Mouse (Mus musculus) adrenal gland, postnatal 10 days (tissue): ENCODE results near the gene Mfsd8. TPM values are rescaled to one million over a fixed set of nuclear protein-coding genes. Genes with fewer than 3 reads are reported as not detected.
A peak's percentile ranks its signal among the peaks of the same experiment; 100 is the strongest.
"Not testable (repeated sequence)": the region's sequence is repeated elsewhere in the genome, so short reads cannot be mapped to it uniquely, and the experiment has no call there.

Source experiments
- DNase-seq: peaks from one replicate; pipeline ENCODE4 v3.0.0; 2021; ENCODE audit warnings: mixed read lengths
- long read RNA-seq, 2 experiments: library from polyadenylated mRNA; stranded (forward); transcript quantifications; one replicate each; pipeline ENCODE4 v2.0.0; 2021
- total RNA-seq, 2 experiments: library from RNA; stranded (reverse); gene quantifications; 2 replicates each; pipeline ENCODE4 v1.2.3; 2021

Mfsd8 gene
- 10 to 100 TPM; 18.8 to 25.6 TPM for total RNA-seq
- long read RNA-seq, experiment 1, transcript Mfsd8-201 (12 exons, 3,151 nt) = major isoform, 32 of 38 reads
- long read RNA-seq, experiment 1, partial matches to known transcripts = 0 of 38 reads
- long read RNA-seq, experiment 1, other reads (novel, unspliced or antisense) = 6 of 38 reads
- long read RNA-seq, experiment 2, transcript Mfsd8-201 (12 exons, 3,151 nt) = major isoform, 16 of 17 reads
- long read RNA-seq, experiment 2, partial matches to known transcripts = 0 of 17 reads
- long read RNA-seq, experiment 2, other reads (novel, unspliced or antisense) = 1 of 17 reads

DNA sequence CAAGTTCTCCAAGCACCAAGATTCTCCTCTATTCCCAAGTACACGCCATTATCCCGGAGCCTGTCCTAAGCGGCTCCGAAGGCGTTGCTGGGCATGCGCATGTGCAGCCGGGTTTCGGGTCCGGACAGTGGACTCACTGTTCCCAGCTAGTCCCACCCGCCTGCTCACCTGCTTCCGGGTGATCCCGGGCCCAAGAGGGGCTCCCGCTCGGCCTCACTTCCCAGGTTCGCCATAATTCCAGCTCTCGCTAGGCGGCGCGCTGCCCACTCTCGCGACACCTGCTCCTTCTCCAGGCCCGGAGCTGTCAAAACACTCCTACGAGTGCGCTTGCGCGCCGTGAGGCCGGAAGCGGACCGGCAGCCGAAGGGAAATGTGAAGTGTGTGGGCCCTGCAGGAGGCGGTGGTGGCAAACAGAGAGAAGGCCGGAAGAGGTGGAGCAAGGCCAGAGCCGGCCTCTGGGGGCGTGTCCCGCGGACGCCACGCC, at the start of gene Mfsd8:
TSS of gene Mfsd8 (minus strand) at position 414 of the 484 bp plus-strand sequence.
- DNase-seq = peak; percentile 94

- DNase-seq = peak; percentile 24
Observed at GRCm38 (mm10) chr3:40894336-40894735, 47.6 kb upstream of the Mfsd8 start.

DNA sequence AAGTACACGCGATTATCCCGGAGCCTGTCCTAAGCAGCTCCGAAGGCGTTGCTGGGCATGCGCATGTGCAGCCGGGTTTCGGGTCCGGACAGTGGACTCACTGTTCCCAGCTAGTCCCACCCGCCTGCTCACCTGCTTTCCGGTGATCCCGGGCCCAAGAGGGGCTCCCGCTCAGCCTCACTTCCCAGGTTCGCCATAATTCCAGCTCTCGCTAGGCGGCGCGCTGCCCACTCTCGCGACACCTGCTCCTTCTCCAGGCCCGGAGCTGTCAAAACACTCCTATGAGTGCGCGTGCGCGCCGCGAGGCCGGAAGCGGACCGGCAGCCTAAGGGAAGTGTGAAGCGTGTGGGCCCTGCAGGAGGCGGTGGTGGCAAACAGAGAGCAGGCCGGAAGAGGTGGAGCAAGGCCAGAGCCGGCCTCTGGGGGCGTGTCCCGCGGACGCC, 47.2 kb upstream of the Mfsd8 start:
- peak; percentile 97 for DNase-seq

GRCm38 (mm10) chr3:40853123-40853738, 6.5 kb upstream of the Mfsd8 start:
- DNase-seq = not testable (repeated sequence)

GRCm38 (mm10) chr3:40847936-40848335, 1.2 kb upstream of the Mfsd8 start:
- not testable (repeated sequence) for DNase-seq

DNA sequence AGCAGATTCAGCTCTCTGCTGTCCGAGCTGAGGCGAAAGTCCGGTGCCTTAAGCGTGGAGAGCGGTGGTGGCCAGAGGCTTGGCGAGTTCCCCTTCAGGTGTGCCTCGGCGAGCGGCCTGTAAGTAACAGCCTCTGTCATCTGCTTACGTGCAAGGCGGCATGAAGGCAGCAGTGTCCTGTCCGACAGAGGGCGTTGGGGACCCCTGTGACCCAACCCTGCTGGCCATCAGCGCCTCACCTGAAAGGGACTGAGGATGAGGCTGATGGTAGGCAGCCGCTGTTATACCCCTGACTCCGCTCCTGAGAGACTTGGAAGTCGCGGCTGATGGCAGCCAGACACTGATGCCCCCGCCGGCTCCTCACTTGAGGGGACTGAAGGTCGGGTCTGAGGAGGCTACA, 332 bp upstream of the Mfsd8 start:
- DNase-seq = peak; percentile 57

DNA sequence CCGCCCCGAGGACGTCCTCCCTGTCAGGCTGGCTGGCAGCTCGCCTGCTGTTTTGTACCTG, 101 bp upstream of the Mfsd8 start, which contains the start of gene Abhd18:
TSS of gene Abhd18 (plus strand) at position 14 of the 61 bp plus-strand sequence.
- not testable (repeated sequence) for DNase-seq

DNA sequence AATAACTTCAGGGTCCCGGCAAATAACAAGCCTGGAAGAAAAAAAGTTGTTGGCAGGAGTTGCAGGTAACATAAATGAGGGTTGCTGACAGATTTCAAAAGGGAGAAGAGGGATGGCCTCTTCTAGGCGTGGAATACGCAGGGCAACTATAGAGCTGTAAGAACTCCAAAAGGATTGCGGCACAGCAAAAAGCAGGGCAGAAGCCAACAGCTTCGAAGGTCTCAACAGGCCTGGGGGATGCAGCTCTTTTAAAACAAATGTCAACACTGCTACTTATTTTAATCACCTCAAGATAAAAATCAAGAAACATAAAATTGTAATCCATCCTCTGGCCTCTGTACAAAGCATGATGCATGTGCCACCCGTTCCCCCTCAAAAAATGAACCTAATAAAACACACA, 1.2 kb downstream of the Mfsd8 start:
- peak; percentile 32 for DNase-seq

DNA sequence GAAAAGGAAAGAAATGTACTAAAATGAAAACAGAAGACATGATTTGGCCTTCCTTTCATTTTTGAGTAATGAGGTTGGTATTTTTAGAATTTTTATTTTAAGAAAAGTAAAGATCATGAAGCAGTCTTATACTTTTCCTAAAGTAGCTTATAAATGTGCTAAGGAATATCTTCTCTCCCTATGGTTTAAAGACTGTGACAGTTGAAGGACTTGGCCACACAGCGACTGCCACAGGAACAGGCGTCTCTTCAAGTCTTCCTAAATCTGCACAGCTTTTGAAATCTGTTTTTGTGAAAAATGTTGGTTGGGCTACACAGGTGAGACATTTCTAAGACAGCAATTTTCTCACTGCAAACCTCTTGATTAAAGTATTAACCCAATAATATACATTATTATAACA, 33.4 kb downstream of the Mfsd8 start:
- DNase-seq = no peak

DNA sequence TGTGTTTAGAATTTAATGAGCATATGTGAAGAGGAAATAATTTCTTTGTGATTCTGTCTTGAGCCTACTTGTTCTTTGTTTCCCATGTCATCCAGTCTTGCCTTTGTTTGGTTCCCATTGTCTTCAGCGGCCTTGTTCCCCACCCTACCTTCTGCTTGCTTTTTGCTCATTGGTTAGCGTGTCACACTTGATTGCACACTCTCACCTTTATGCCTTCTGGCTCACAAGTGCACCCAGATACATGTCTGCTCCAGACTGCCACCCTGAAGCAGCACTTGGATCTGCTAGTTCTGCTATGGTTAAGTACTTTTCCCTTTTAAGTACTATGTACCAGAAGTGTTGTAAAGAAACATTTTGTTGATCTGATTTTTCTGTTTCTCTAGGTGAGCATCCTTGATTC, 36.8 kb downstream of the Mfsd8 start:
- DNase-seq = no peak

- no peak for DNase-seq
Observed at GRCm38 (mm10) chr3:40808686-40809085, 38.0 kb downstream of the Mfsd8 start.

GRCm38 (mm10) chr3:40806871-40807270, 39.8 kb downstream of the Mfsd8 start:
- DNase-seq = no peak

GRCm38 (mm10) chr3:40800373-40800823, 46.3 kb downstream of the Mfsd8 start:
- no peak for DNase-seq

GRCm38 (mm10) chr3:40799530-40800372, 46.9 kb downstream of the Mfsd8 start, which contains the start of gene Plk4:
Gene Plk4, plus strand, starts transcription at chr3:40800019.
- DNase-seq = peak; percentile 97

- peak; percentile 68 for DNase-seq
Observed at GRCm38 (mm10) chr3:40798500-40798899, 48.2 kb downstream of the Mfsd8 start.

DNA sequence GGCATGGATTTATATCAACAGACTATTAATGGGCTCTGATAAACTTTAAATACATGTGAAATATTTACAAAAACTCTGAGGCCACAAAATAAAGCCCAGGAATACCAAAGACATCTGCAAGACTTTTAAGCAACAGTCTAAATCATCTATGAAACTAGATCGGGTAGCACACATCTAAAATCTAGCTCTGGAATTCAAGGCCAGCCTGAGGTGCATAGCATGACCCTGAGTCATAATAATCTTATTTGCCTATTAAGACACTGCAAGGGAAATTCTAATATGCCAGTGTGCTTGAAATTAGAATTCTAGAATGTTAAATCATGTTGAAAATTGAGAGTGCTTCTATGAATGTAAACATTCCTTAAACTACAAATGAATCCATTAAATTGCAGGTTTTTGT, 48.6 kb downstream of the Mfsd8 start:
- no peak for DNase-seq

DNA sequence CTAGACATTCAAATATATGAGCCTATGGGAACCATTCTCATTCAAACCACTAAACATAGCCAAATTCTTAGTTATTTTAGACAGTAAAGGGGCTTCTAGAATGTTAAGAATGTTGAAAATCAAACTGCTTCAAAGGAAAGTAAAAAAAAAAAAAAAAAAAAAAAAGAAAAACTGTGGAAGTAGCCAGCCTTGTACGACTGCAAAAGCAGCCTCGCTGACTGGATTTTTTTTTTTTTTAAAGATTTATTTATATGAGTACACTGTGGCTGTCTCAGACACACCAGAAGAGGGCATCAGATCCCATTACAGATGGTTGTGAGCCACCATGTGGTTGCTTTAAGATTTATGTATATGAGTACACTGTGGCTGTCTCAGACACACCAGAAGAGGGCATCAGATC, 52.9 kb downstream of the Mfsd8 start:
- no peak for DNase-seq

Other genes with a start within 250 kb of the Mfsd8 start
- gene Slc25a31, start 138.0 kb downstream of the Mfsd8 start, total RNA-seq = under 1 TPM; 0.12 to 0.21 TPM
- gene Hspa4l, start 102.4 kb downstream of the Mfsd8 start, total RNA-seq = 10 to 100 TPM; 19.6 to 27.2 TPM
- 10 to 100 TPM; 12.3 to 15.1 TPM for gene Plk4, start 46.9 kb downstream of the Mfsd8 start, total RNA-seq
- 10 to 100 TPM in 1 of 2 experiments, 1 to 10 TPM in 1; 8.8 to 12.7 TPM for gene Abhd18, start 84 bp upstream of the Mfsd8 start, total RNA-seq
- under 1 TPM in 1 of 2 experiments, not detected in 1; 0.15 TPM for gene 1700034I23Rik, start 55.7 kb upstream of the Mfsd8 start, total RNA-seq
- gene Larp1b, start 102.9 kb upstream of the Mfsd8 start, total RNA-seq = 10 to 100 TPM; 37.3 to 39.9 TPM
- 10 to 100 TPM; 43.6 to 45.7 TPM for gene Pgrmc2, start 236.2 kb upstream of the Mfsd8 start, total RNA-seq